Mouse (Mus musculus) CH12.LX (cell line): ENCODE data around the gene Igfbp1. TPM values are rescaled to one million over a fixed set of nuclear protein-coding genes. Genes with fewer than 3 reads are reported as not detected.

Experiments used
- DNase-seq: peaks from one replicate; pipeline ENCODE4 v3.0.0-alpha.2; 2013; ENCODE audit errors: extremely low read depth
- H3K27ac ChIP-seq: 2 replicates; pipeline ENCODE4 v1.5.1; 2012; ENCODE audit warnings: low read depth, mild to moderate bottlenecking, control low read depth, moderate library complexity; ENCODE audit not compliant: insufficient read depth
- H3K27me3 ChIP-seq: replicated peaks from 2 replicates; pipeline ENCODE3; 2012; ENCODE audit warnings: inconsistent platforms
- H3K36me3 ChIP-seq, 2 experiments: replicated peaks in 1 of 2; 2 replicates each; pipeline versions ENCODE3 to v1.6.1; 2012; ENCODE audit warnings: inconsistent platforms in 1 of 2, low read length in 1 of 2, mild to moderate bottlenecking in 1 of 2, mixed read lengths in 1 of 2, moderate library complexity in 1 of 2; ENCODE audit not compliant: control insufficient read depth in 1 of 2, insufficient read depth in 1 of 2
- H3K4me1 ChIP-seq, 2 experiments: 2 replicates each; pipeline ENCODE4 v1.6.1; 2012; ENCODE audit warnings: inconsistent platforms in 1 of 2, moderate library complexity in 1 of 2; ENCODE audit not compliant: insufficient read depth in 2 of 2, control insufficient read depth in 1 of 2
- H3K4me2 ChIP-seq: 2 replicates; pipeline ENCODE4 v1.6.1; 2012; ENCODE audit warnings: low read depth, mild to moderate bottlenecking, control low read depth; ENCODE audit not compliant: poor library complexity, insufficient read depth, severe bottlenecking
- H3K4me3 ChIP-seq, 3 experiments: fragments of 150-350 bp in 1 of 3; sonication (generic) in 1 of 3; replicated peaks in 1 of 3; 2 replicates each; pipeline versions ENCODE3 to v1.5.1; 2011 to 2012; ENCODE audit warnings: low read depth in 2 of 3, low read length in 2 of 3, mild to moderate bottlenecking in 2 of 3, moderate library complexity in 2 of 3, control low read depth in 1 of 3, improper control_type of control experiment in 1 of 3, inconsistent platforms in 1 of 3, mixed read lengths in 1 of 3; ENCODE audit not compliant: poor library complexity in 1 of 3
- H3K79me2 ChIP-seq: replicated peaks from 2 replicates; pipeline ENCODE4 v1.6.1; 2012; ENCODE audit warnings: mild to moderate bottlenecking, moderate library complexity; ENCODE audit not compliant: control insufficient read depth, poor library complexity, insufficient read depth, severe bottlenecking; ENCODE audit errors: extremely low read depth
- H3K9ac ChIP-seq: 2 replicates; pipeline ENCODE4 v1.6.1; 2012; ENCODE audit warnings: low read depth, mild to moderate bottlenecking, control low read depth, moderate library complexity; ENCODE audit not compliant: insufficient read depth
- H3K9me3 ChIP-seq: replicated peaks from 2 replicates; pipeline ENCODE3; 2012; ENCODE audit warnings: low read length, inconsistent platforms, mixed read lengths
- CHD1 ChIP-seq: IDR thresholded peaks from 2 replicates; pipeline ENCODE4 v1.6.1; 2012; ENCODE audit warnings: low read depth, low read length, improper control_type of control experiment, inconsistent platforms
- E2F4 ChIP-seq: IDR thresholded peaks from 2 replicates; pipeline ENCODE4 v1.6.1; 2011; ENCODE audit warnings: low read depth, low read length, improper control_type of control experiment; ENCODE audit not compliant: insufficient replicate concordance
- EP300 ChIP-seq: IDR thresholded peaks from 2 replicates; pipeline ENCODE4 v1.6.1; 2011; ENCODE audit warnings: low read length, improper control_type of control experiment
- ETS1 ChIP-seq: conservative IDR thresholded peaks from 2 replicates; pipeline ENCODE4 v1.6.1; 2012; ENCODE audit warnings: low read depth, mild to moderate bottlenecking, inconsistent platforms, low read length, improper control_type of control experiment, moderate library complexity
- IRF4 ChIP-seq: IDR thresholded peaks from 2 replicates; pipeline ENCODE4 v1.6.1; 2014; ENCODE audit warnings: low read depth, mild to moderate bottlenecking, inconsistent platforms, low read length, improper control_type of control experiment
- JUN ChIP-seq: IDR thresholded peaks from 2 replicates; pipeline ENCODE4 v1.6.1; 2011; ENCODE audit warnings: low read depth, mild to moderate bottlenecking, low read length, improper control_type of control experiment, moderate library complexity; ENCODE audit not compliant: insufficient read depth
- KAT2A ChIP-seq: IDR thresholded peaks from 2 replicates; pipeline ENCODE4 v1.6.1; 2012; ENCODE audit warnings: low read length, improper control_type of control experiment, inconsistent platforms; ENCODE audit not compliant: insufficient replicate concordance
- MAFK ChIP-seq: IDR thresholded peaks from 2 replicates; pipeline ENCODE4 v1.6.1; 2011; ENCODE audit warnings: low read length, improper control_type of control experiment; ENCODE audit not compliant: insufficient replicate concordance
- MAX ChIP-seq: IDR thresholded peaks from 2 replicates; pipeline ENCODE4 v1.6.1; 2011; ENCODE audit warnings: low read length, improper control_type of control experiment
- NELFE ChIP-seq: IDR thresholded peaks from 2 replicates; pipeline ENCODE4 v1.6.1; 2011; ENCODE audit warnings: low read depth, low read length, improper control_type of control experiment
- NRF1 ChIP-seq: IDR thresholded peaks from 2 replicates; pipeline ENCODE4 v1.6.1; 2014; ENCODE audit warnings: low read depth, mild to moderate bottlenecking, inconsistent platforms, low read length, improper control_type of control experiment, moderate library complexity
- PAX5 ChIP-seq: IDR thresholded peaks from 2 replicates; pipeline ENCODE4 v1.6.1; 2012; ENCODE audit warnings: low read length, inconsistent platforms, mixed read lengths
- POLR2A ChIP-seq: IDR thresholded peaks from 2 replicates; pipeline ENCODE4 v1.6.1; 2011; ENCODE audit warnings: low read depth, mild to moderate bottlenecking, improper control_type of control experiment, low read length
- SIN3A ChIP-seq: IDR thresholded peaks from 2 replicates; pipeline ENCODE4 v1.6.1; 2012; ENCODE audit warnings: low read length, improper control_type of control experiment, inconsistent platforms
- SMC3 ChIP-seq: IDR thresholded peaks from 2 replicates; pipeline ENCODE4 v1.6.1; 2011; ENCODE audit warnings: low read depth, low read length, improper control_type of control experiment
- TBP ChIP-seq: conservative IDR thresholded peaks from 2 replicates; pipeline ENCODE4 v1.6.1; 2011; ENCODE audit warnings: low read depth, low read length, improper control_type of control experiment
- UBTF ChIP-seq: IDR thresholded peaks from 2 replicates; pipeline ENCODE4 v1.6.1; 2012; ENCODE audit warnings: low read depth, mild to moderate bottlenecking, inconsistent platforms, low read length, improper control_type of control experiment, moderate library complexity
- USF2 ChIP-seq: conservative IDR thresholded peaks from 2 replicates; pipeline ENCODE4 v1.6.1; 2011; ENCODE audit warnings: low read depth, low read length, improper control_type of control experiment
- ZKSCAN1 ChIP-seq: IDR thresholded peaks from 2 replicates; pipeline ENCODE4 v1.6.1; 2012; ENCODE audit warnings: low read depth, inconsistent platforms, low read length, improper control_type of control experiment, borderline replicate concordance
- ZMIZ1 ChIP-seq: IDR thresholded peaks from 2 replicates; pipeline ENCODE4 v1.6.1; 2012; ENCODE audit warnings: low read depth, mild to moderate bottlenecking, inconsistent platforms, low read length, improper control_type of control experiment
- dilution Hi-C: fragments of 300-500 bp; cut with MboI; formaldehyde crosslinking; loops from 2 replicates; pipeline ENCODE4 v1.14.3; 2020; ENCODE audit warnings: low sequenced_read_pairs; ENCODE audit not compliant: extremely low pct_unique_long_range_greater_than_20kb, extremely low pct_ligation_motif_present
- in situ Hi-C: fragments of 300-500 bp; cut with MboI; formaldehyde crosslinking; loops from 3 replicates; pipeline ENCODE4 v1.14.3; 2019; ENCODE audit warnings: low sequenced_read_pairs, low pct_ligation_motif_present, low pct_unique_long_range_greater_than_20kb, mixed read lengths
- polyA plus RNA-seq: library from polyadenylated mRNA; unstranded; fragments of >175 nt; gene quantifications from 2 replicates; pipeline ENCODE4 v1.2.1, GENCODE M21; 2012; ENCODE audit warnings: low read depth; ENCODE audit not compliant: insufficient read length
- total RNA-seq, 2 experiments: library from RNA; depleted of rRNA; stranded (reverse); fragments of 300-350 nt in 1 of 2; fragments of >200 nt in 1 of 2; gene quantifications; 2 replicates each; pipeline ENCODE4 v1.2.3; 2012 to 2014

Gene Igfbp1
- total and polyA plus RNA-seq, 3 experiments = not detected

DNA sequence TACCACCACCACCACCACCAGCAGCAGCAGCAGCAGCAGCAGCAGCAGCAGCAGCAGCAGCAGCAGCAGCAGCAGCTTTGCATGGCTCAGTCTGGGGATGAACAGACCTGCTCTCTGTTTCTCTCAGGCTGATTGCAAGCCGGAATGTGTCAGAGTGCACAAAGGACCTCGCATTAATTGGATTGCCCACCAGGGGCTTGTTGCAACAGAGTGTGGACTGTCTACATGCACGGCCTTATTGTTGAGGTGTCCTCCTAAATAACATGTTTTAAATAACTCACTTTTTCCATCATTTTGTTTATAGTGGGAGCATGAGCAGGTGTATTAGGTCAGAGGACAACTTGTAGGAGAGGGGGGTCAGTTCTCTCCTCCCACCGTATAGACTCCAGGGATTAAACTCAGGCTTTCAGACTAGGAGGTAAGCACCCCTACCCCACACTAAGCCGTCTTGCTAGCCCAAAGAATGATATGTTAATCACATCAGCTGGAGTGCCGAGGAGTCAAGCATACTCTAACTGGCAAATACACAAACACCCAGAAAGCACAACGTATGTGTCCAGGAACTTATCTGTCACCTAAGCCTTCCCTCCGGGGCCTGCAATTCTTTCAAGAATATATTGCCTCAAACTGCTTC lies 15.1 kb upstream of the Igfbp1 start:
- TF ChIP-seq USF2 = no peak
- no peak for TF ChIP-seq ETS1
- no peak for TF ChIP-seq UBTF
- no peak for TF ChIP-seq SMC3
- TF ChIP-seq MAX = no peak
- TF ChIP-seq SIN3A = no peak
- TF ChIP-seq NRF1 = no peak
- TF ChIP-seq ZKSCAN1 = no peak
- no peak for TF ChIP-seq TBP
- no peak for TF ChIP-seq JUN
- TF ChIP-seq KAT2A = no peak
- no peak for TF ChIP-seq PAX5
- TF ChIP-seq IRF4 = no peak
- no peak for TF ChIP-seq POLR2A
- TF ChIP-seq E2F4 = no peak
- TF ChIP-seq NELFE = no peak
- no peak for TF ChIP-seq MAFK
- TF ChIP-seq, all 38 proteins: peak for 0
- dilution Hi-C loops (no loop called here), in situ Hi-C loops (no loop called here)
- H3K27ac ChIP-seq = no peak overlapping the region
- no peak for DNase-seq
- no peak overlapping the region for H3K9ac ChIP-seq
- H3K36me3 ChIP-seq = no peaks in the 10 kb centered on the region
- no peak overlapping the region for H3K4me2 ChIP-seq
- H3K79me2 ChIP-seq = no peaks in the 10 kb centered on the region
- H3K4me3 ChIP-seq = no peak overlapping the region
- H3K4me1 ChIP-seq = no peaks in the 10 kb centered on the region
- H3K9me3 ChIP-seq = peaks cover 27% of the 10 kb centered on the region
- H3K27me3 ChIP-seq = peaks cover 33% of the 10 kb centered on the region

DNA sequence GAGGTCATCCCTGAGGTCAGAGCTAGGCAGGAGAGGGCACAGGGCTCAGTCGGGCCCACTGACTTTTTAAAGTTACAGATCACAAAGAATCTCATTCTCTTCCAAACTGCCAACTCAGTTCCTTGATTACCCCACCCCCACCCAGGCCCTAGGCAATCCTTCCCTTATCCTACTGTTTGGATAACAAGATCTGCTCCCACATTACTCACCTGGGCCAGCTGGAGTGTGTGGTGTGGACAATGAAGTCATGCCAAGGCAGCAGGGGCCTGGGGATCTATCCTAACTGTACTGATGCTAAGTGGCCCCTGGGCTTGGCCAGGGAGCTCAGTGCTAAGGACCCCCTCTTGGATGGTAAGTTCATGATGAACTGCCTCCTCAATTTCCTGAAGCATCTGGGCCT lies 13.2 kb upstream of the Igfbp1 start:
- no peak overlapping the region for H3K4me2 ChIP-seq
- H3K27me3 ChIP-seq = peaks cover 31% of the 10 kb centered on the region
- no peak overlapping the region for H3K9ac ChIP-seq
- no peaks in the 10 kb centered on the region for H3K36me3 ChIP-seq
- peaks cover 30% of the 10 kb centered on the region for H3K9me3 ChIP-seq
- no peak overlapping the region for H3K4me3 ChIP-seq
- dilution Hi-C loops (no loop called here), in situ Hi-C loops (no loop called here)
- DNase-seq = no peak
- no peak for TF ChIP-seq EP300
- TF ChIP-seq SIN3A = no peak
- TF ChIP-seq CHD1 = no peak
- TF ChIP-seq ZMIZ1 = no peak
- H3K79me2 ChIP-seq = no peaks in the 10 kb centered on the region
- no peaks in the 10 kb centered on the region for H3K4me1 ChIP-seq
- H3K27ac ChIP-seq = no peak overlapping the region
